Mouse (Mus musculus) ES-E14 (cell line): ENCODE measurements around the gene Slc25a31.

Source experiments
- CHD2 ChIP-seq: IDR thresholded peaks from 2 replicates; pipeline ENCODE4 v1.6.1; 2014; ENCODE audit warnings: mild to moderate bottlenecking, low read depth, low read length, inconsistent platforms
- HCFC1 ChIP-seq: IDR thresholded peaks from 2 replicates; pipeline ENCODE4 v1.6.1; 2012; ENCODE audit warnings: low read length, inconsistent platforms, borderline replicate concordance; ENCODE audit not compliant: insufficient read depth
- MAFK ChIP-seq: IDR thresholded peaks from 2 replicates; pipeline ENCODE4 v1.6.1; 2014; ENCODE audit warnings: mild to moderate bottlenecking, low read depth, low read length, inconsistent platforms; ENCODE audit not compliant: insufficient read depth
- ZC3H11A ChIP-seq: IDR thresholded peaks from 2 replicates; pipeline ENCODE4 v1.6.1; 2012; ENCODE audit warnings: low read depth, mild to moderate bottlenecking, inconsistent platforms, low read length, borderline replicate concordance
- ZNF384 ChIP-seq: IDR thresholded peaks from 2 replicates; pipeline ENCODE4 v1.6.1; 2012; ENCODE audit warnings: low read depth, low read length, inconsistent platforms

- TF ChIP-seq MAFK (no peak), HCFC1 (no peak), CHD2 (no peak), ZC3H11A (no peak), ZNF384 (no peak)
Measured at GRCm38 (mm10) chr3:40698834-40699233, 9.8 kb upstream of the Slc25a31 start.
